Mouse (Mus musculus): ENCODE results near the gene Btbd19.

The Btbd19 gene

DNA sequence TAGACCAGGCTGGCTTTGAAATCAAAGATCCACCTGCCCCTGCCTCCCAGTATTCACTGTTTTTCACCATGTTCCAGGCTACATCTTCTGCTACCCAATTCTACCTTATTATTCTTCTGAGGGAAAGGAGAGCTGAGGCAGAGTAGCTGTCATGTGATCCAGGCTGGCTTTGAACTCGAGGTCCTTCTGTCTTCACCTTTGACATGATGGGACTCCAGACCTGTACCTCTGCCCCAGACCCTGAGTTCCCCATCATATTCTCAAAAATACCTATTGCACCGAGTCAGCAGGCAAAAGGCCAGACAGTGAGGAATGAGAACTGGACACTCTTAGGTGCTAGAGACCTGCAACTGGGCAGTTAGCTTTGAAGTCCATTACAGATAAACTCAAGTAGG, 9.1 kb upstream of the Btbd19 start:
- in situ Hi-C loops (cut with MboI): loop anchor here (10.0 kb wide), 1 partner anchor 310 kb away; the partner anchor contains the start of gene Hpdl

DNA sequence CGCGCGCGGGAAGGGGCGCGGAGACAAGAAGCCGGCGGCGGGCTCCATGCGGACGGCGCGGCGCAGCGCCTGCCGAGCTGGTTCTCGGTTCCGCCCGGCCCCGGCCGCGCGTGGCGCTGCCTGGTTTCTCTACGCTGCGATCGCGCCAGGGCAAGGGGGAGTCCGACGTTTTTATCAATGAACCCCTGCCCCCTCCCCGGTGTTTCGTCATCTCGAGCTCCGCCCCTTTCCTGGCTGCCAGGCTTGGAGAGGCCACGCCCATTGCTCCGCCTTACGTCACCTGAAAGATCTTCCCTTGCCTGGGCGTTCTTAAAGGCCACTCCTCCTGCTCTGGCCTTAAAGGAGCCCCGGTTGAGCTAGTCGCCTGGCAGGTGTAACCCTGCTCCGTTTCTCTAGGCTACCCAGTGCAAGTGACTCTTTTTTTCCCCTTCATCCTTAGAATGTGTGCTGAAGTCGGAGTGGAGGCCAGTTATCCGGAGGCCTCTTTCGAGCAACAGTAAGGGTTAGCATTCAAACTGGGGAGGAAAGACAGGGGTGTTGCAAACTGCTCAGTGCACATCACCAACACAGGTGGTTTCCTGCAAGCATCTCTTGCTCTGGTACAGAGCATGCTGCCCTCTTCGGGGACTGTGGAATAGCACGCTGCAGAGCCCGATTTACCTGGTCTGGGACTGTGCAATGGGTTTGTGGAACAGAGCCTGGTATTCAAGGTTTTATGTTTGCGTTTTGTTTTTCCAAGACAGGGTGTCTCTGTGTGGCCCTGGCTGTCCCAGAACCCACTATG, 8.5 kb upstream of the Btbd19 start, which contains the start of gene Plk3:
Gene Plk3 (minus strand): TSS at position 147 of the 784 bp plus-strand sequence.
- in situ Hi-C loops (cut with MboI): loop anchor here (10.0 kb wide), 1 partner anchor 309 kb away; the partner anchor contains the start of gene Hpdl

DNA sequence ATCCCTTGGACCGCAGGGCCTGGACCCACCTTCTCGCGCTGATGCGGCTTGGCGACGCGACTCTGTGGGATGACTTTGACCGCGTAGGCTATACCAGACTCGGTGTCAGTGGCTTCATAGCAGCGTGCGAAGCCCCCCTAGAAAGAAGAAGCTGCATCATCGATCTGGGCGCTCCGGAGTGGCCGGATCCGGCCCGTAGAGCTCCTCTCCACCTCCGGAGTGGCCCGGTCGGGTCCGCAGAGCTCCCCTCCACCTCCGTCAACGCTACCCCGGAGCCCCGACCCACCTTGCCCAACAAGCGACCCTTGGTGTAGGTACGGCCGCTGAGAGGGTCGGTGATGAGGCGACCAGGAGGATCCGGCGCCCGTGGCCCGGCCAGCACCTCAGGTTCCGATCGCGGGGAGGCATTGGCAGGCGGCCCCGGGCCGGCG, 7.9 kb upstream of the Btbd19 start:
- in situ Hi-C loops (cut with MboI): loop anchor here (10.0 kb wide), 1 partner anchor 309 kb away; the partner anchor contains the start of gene Hpdl

DNA sequence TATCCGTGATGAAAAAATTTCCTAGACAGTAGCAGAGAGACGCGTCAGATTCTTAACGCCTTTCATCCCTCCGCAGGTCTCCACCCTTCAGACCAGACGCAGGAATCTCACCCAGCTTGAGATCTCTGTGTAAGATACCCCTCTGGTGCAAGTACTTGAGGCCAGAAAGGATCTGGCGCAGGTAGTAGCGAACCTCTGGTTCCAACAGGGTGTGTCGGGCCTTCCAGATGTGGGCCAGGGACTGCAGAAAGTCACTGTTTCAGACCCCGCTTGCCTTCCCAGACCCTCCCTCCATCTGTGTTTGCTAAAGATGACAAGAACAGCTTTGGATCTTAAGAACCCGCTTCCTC, 7.2 kb upstream of the Btbd19 start:
- in situ Hi-C loops (cut with MboI): loop anchor here (10.0 kb wide), 1 partner anchor 308 kb away; the partner anchor contains the start of gene Hpdl

DNA sequence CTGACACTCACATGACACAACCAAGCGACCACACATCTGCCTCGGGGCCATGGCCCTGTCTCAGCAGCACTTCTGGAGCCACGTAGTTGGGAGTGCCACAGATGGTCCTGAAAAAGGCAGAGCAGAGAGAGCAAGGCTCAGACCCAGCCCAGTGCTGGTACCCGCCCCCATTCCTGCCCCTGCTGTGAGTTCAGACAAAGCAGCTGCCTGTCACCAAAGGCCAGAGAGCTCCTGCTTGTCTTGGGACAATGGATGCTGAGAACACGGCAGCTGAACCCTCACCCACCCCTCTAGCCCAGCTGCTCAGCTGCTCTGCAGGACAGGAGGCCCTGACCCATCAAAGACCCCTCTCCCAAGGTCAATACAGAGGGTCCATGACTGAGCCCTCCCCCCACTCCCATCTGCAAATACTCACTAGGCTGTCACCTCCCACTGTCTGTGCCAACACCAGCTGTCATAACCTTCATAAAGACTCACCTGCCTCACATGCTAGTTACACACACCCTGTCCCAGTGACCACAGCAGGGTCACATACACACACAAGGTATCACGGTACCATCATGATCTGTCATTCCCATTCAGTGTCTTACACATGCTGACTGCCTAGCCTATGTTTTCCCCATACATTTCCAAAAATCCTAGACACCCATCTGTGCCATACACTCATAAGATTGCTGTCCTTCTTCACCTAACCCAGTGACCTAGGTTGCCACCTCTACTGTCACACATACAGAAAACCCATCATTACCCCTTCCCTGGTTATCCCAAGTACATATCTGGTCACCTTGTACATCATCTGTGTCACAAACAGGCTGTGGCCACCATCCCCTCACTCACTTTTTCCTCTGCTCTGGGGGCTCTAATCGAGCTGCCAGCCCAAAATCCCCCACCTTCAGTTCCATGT, 6.6 kb upstream of the Btbd19 start:
- in situ Hi-C loops (cut with MboI): loop anchor here (10.0 kb wide), 1 partner anchor 307 kb away; the partner anchor contains the start of gene Hpdl

DNA sequence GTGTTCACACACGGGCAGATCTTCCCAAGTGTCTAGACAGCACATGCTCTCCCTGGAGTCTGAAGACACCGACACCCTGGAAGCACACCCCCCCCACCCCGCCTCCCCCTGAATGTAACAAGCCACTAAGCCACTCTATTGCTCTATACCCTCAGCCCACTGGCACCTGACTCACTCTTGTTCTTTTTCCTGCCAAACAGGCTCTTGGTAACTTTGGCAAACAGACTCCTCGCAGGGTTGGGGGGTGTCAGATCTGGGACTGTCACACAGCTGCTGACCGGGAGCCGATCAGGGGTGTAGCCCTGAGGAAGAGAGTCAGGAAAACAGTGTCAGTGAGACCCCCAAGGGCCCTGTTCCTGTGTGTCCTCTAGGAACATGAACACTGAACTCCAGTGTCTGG, 5.7 kb upstream of the Btbd19 start:
- in situ Hi-C loops (cut with MboI): loop anchor here (10.0 kb wide), 1 partner anchor 306 kb away; the partner anchor contains the start of gene Hpdl

DNA sequence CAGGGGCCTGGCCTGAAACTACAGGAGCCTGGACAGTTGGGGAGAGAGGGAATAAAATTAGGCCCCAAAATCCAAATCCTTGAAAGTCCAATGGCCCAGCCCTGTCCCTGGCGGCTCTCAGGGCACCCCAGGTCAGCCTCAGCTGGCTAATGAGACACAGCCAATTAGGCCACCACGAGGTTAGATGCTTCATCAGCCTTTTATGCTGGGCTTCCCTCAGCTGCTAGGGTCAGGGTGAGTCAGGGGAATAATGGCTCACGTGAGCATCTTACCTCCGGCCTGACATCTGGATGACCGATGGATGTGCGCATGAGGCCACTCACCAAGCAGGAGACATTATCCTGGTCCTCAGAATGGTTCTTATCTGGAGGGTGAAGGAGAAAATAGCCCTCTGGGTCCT, 5.3 kb upstream of the Btbd19 start:
- in situ Hi-C loops (cut with MboI): loop anchor here (10.0 kb wide), 1 partner anchor 306 kb away; the partner anchor contains the start of gene Hpdl

DNA sequence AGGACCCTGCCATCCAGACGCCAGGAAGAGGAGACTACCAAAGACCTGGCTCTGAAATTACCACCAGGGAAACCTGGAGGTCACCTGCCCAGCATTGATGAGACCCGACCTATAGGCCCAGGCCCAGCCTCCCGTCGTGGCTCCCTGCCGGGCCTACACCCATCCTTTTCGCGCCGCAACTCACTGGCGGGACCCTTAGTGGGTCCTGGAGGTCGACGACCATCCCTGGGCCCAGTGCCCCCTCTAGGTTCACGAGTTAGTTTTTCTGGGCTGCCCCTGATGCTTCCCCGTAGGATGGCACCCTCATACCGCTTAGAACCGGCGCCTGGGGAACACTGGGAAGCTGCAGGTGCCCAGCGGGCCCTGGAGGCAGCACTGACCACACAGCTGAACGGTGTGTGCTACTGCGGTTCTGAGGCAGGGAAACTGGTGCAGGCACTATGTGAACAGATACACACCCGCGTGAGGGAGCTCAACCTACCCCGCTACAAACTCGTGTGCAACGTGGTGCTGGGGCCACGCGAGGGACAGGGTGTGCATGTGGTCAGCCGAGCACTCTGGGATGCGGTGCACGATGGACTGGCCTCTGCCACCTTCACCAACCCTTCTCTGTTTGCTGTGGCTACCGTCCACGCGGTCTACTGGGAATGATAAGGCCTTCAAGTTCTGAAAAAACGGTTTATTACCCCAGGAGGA, 2.6 kb upstream of the Btbd19 start:
- in situ Hi-C loops (cut with MboI): loop anchor here (10.0 kb wide), 1 partner anchor 133 kb away; the partner anchor contains the start of genes Hectd3 and Urod

DNA sequence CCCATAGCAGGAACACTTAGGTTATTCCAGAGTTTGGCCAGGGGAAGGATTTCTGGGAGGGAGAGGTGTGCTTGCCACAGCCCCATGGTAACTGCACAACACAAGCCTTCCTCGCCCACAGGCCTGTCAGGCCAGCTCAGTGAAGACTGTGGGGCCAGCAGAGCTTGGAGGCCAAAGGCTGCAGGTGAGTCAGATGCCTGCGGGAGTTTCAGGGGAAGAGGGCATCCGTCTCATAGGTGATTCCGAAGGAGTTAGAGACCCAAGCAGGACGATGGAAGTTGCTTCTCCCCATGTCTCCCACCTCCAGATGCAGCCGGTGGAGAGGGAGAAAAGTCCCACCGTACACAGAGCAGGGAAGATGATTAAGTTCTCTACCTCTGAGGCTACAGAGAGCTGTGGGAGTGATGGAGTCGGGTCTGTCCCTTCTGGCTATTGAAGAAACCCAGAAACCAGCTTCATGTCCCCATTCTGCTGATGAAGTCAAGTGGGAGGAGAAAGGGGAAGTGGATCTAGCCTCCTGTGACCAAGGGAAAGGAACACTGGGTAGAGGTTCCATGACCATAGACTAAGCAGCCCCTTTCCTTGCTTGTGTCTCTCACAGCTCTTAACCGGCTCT, 1.3 kb upstream of the Btbd19 start, which contains the start of gene Tctex1d4:
Gene Tctex1d4 (plus strand): TSS at position 120 of the 616 bp plus-strand sequence.
- in situ Hi-C loops (cut with MboI): loop anchor here (10.0 kb wide), 1 partner anchor 132 kb away; the partner anchor contains the start of genes Hectd3 and Urod

DNA sequence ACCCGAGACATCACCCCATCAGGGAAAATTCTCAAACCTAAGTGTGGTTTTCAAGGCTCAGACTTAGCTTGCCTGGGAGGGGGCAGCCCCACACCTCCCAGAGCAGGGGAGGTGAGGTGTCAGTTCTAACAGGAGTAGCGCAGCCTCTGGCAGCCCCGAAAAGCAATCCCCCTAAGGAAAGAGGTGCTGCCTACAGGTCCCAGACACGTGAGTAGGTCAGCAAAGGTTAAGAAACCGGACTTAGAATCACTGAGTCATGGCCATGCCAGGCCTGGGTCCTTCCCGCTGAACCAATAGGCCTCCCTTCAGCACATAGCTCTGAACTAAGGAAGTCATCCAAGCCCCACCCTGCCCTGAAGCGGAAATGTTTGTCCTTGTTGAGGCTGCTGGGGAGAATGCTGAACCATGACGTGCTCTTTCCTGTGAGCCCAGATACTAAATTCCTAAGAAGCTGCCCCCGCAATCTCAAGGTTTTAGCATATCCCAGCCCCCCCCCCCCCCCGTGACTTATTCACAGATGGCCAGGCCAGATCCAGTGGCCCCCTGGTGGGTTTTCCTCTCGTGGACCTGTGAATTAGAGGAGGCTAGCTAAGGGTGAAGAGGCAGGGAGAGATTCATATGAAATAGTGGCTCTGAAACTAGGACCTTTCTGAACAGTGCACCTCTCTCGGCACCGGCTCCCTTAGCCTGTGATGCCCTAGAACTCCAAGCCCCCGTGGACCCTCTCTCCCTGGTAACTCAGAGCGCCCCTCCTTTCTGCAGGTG, 567 bp upstream of the Btbd19 start:
- in situ Hi-C loops (cut with MboI): loop anchor here (10.0 kb wide), 1 partner anchor 131 kb away; the partner anchor contains the start of genes Hectd3 and Urod

DNA sequence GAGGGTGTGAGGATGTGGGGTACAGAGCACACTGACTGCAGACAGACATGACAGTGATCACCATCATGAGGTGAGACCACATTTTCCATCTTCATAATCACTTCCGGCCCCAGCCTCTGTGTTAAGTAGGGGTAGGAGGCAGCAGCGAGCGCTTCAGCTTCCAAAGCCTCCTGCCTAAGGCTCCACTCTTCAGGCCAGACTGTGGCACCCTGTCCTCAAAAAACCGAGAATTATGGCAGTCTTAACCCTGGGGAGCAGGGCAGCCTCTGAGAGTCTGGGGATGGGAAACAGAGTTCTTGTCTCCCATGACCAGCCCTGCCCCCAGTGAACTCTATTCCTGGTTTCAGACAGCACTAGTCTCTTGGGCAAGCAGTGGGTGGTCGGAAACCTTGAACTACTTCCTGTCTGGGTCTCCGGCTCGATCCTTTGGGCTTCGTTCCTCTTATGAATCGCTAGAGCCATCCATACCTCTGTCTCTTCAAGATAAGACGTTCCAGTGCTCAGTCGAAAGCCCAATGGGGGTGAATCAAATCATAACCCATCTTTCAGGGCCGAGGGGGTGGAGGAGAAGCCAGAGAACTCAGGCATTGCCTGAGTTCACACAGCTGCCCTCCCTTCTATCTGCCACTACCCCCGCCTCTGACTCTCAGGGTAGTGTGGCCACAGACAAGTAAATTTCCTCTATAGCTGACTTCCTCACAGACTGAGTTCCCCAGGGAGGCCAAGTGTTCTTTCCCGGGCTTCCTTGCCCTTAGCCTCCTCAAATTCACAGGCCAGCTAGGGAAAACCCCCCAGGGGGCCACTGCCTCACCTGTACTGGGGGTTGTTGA, 792 bp downstream of the Btbd19 start:
- in situ Hi-C loops (cut with MboI): loop anchor here (10.0 kb wide), 1 partner anchor 130 kb away; the partner anchor contains the start of genes Hectd3 and Urod

DNA sequence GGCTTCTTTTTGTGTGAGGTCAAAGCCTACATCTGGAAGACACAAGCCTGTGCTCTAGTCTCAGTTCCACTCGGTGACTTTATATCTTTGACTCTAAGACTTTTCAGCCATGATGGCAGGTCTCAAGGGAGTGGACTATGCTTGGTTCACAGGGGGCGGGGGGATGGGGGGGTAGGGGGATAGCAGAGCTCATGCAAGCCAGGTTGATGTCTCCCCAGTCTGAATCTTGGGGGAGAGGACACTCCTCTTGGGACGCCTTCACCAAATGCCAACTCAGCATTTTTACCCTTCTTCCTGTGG, 1.4 kb downstream of the Btbd19 start:
- in situ Hi-C loops (cut with MboI): loop anchor here (10.0 kb wide), 1 partner anchor 129 kb away; the partner anchor contains the start of genes Hectd3 and Urod

DNA sequence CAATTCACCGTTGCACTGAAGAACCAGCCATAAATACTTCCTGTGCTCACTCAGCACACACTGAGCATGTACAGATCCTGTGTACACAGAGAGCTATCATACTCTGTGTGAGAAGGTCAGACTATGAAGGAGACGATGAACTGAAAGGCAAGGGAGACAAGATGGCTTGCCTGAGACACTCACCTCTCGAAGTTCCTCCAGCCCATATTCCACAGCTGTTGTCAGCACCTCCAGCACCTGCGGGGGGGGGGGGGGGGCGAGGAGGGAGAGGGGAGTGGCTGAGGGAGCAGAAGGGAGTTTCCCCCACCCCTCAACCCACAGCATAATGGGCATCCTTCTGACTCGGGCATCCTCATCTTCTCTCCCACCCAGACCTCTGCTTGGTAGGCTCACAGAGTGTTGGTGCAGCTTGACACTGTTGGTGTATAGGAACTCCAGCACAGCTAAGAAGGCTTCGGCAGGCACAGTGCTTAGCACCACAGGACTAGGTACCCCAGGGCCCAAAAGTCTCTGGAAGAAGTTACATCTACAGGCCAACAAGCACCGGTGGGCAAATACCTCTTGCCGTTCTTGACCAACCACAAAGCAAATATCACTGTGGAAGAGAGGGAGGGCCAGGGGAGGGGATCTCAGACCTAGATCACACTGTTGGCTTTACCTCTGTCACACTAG, 1.8 kb downstream of the Btbd19 start:
- in situ Hi-C loops (cut with MboI): loop anchor here (10.0 kb wide), 1 partner anchor 129 kb away; the partner anchor contains the start of genes Hectd3 and Urod

DNA sequence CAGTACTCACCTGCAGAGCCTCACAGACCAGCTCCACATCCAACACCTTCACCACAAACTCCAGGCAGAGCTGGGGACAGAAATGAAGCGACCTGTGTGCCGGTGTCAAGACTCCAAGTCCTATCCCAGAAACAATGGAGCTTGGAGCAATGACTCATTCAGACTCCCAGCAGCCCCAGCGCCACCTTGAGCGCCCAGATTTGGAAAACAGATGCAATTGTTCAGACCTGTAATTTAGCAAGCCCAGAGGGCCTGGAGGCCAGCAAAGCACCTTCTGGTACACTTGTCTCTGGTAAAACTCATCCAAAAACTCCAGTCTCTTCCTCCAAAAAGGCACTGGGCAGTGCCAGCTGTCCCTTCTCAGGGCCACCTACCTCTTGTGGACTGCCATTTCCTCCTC, 3.3 kb downstream of the Btbd19 start:
- in situ Hi-C loops (cut with MboI): loop anchor here (10.0 kb wide), 1 partner anchor 127 kb away; the partner anchor contains the start of genes Hectd3 and Urod

DNA sequence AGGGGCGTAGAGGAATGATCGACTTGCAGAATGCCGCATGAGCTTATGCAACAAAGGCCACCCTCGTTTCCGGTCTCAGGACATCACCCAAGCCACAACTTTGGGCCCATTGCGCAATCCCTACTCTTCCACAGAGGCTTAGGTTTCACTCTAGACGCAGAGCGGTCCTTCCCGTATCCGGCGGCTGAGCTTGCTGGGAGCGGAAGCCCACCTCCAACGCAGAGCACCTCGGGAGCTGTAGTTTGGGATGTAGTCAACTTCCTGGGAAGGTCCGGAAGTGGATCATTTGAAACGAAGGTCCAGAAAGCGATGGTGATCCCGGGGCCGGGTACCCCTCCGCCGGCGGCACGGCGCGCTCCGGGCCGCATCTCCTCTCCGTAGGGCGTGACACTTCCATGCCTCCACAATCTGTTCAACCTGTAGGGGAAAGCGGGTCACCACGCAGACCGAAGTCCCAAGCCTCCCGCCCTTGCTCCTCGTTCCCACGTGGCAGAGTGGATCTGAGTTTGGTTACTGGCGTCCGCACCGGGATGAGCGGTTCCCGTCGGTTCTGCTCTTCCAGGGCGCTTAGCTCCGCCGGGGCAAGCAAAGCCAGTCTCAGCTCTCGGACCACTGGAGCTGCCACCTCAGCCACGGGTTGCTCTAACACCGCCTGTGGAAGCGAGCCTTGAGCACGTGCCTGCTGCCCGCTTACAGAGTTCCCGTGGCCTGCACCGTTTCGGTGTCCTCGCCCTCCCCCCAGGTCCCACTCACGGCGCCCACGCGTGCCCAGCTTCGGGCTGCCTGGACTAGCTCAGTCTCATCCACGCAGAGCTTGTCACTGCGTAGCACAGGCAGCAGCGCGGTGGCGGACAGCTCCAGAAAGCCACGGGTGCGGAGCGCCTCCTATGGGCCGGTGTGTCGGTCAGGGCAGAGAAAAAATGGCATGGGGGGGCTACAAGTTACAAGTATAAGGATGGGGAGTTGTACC, 4.8 kb downstream of the Btbd19 start:
- in situ Hi-C loops (cut with MboI): loop anchor here (10.0 kb wide), 1 partner anchor 126 kb away; the partner anchor contains the start of genes Hectd3 and Urod

DNA sequence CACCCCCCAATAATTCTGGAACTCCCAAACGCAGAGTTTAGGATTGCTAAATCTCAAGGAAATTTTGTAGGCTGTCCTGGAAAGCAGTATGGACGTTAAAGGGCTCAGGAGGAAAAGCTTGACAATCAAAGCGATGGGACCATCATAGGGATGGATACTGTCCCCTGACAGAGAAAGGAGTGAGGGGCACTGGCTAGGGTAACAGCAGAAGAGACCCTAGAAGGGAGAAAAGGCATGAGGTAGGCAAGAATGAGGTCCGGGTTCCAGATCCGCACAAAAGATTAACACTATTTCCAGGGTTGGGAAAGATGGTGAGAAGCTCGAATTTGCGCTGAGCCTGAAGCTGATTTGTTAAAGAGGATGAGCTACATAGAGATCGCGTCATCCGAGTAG, 5.5 kb downstream of the Btbd19 start:
- in situ Hi-C loops (cut with MboI): loop anchor here (10.0 kb wide), 1 partner anchor 125 kb away; the partner anchor contains the start of genes Hectd3 and Urod

DNA sequence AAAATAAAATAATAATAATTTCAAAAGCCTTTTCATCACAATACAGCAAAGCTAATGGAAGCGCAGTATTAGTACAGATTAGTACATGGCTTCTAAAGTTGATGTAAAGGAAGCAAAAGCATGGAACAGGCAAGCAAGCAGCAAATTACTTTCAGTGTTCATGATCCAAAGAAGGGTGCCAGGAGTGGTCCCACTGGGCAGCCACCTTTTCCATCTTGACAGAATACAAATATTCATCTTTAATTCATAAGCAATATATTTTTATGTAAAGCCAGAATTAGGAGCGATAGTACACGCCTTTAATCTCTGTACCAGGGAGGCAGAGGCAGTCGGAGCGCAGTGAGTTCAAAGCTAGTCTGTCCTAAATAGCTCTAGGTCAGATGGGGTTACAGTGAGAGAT, 5.9 kb downstream of the Btbd19 start:
- in situ Hi-C loops (cut with MboI): loop anchor here (10.0 kb wide), 1 partner anchor 125 kb away; the partner anchor contains the start of genes Hectd3 and Urod
